Mouse (Mus musculus) urinary bladder, postnatal 14 days (tissue): ENCODE measurements around the gene Bcr.
"Not testable (repeated sequence)": the region's sequence is repeated elsewhere in the genome, so short reads cannot be mapped to it uniquely, and the experiment has no call there.

ENCODE experiments used
- DNase-seq: peaks from one replicate; pipeline ENCODE4 v3.0.0; 2021; ENCODE audit warnings: low spot score

Bcr gene

GRCm38 (mm10) chr10:75060217-75060842, at the start of gene Bcr:
Gene Bcr, plus strand, starts transcription at chr10:75060592.
- peak; percentile 82 for DNase-seq

DNA sequence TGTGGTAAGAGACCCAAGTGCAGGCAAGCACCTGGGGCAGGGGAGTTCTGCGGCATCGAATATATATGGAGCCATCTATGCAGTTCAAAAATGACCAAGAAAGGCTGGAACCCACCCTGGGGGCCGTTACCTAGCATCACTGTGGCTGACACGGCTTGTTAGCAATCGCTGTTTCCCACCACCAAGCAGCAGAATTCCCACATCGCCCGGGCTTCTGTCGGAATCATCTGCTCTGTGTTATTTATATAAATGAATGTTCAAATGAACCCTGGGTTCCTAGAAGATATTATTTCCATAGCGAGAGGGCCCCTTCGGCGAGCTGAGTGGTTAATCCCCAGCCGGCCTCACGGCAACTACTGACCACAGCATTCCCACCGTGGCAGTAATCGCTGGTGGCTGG, 49.7 kb upstream of the Bcr start:
- DNase-seq: no peak

GRCm38 (mm10) chr10:75015465-75015864, 44.9 kb upstream of the Bcr start:
- no peak for DNase-seq

GRCm38 (mm10) chr10:75016481-75016880, 43.9 kb upstream of the Bcr start:
- no peak for DNase-seq

DNA sequence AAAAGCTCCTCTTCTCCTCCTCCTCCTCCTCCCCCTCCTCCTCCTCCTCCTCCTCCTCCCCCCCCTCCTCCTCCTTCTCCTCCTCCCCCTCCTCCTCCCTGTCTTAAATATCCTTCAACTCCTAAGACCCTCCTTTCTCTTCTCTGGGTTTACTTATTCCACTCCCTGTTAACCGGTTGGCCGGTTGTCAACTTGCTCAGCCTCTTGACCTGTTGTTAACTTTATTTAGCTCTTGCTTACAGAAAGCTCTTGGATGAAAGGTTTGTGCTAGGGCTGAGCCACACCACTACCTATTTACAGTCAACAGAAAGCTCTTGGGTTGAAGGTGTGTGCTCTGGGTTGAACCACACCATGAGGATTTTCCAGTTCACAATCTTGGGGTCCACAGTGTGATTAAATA, 40.1 kb upstream of the Bcr start:
- DNase-seq: no peak

DNA sequence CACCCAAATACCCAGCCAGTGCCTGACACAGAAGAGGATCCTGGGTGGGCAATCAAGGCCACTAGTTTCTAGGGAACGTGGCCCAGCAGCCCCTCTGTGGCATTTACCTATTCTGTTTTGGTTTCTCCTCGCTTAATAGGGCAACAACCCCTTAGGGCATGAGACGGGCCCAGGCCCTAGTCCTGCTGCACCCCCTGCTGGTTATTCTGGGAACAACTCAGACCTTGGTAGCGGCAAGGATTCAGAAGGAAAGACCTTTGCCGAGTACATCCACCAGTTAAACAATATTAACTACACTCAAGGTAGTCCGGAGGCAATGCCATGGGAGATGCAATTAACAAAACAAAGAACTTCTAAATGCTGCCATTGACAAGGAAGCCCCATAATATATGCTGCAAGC, 39.3 kb upstream of the Bcr start:
- DNase-seq: peak; percentile 80

DNA sequence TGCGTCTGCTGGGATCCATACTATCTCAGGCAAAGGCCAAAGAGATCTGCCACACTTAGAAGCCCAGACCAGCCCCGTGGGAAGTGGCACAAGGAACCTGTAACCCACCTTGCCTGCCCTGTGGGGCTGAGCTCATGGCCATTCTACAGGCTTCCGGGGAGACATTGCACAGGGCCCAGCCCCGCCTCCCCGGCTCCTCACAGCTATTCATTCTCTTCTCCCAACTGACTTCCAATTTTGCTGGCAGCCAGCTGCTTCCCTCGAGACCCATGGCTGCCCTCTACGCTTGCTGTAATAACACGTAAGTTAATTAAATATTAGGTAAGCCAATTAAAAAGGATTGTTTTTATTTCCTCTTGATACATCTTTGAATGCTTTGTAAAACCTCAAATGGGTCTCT, 33.9 kb upstream of the Bcr start:
- DNase-seq: no peak

DNA sequence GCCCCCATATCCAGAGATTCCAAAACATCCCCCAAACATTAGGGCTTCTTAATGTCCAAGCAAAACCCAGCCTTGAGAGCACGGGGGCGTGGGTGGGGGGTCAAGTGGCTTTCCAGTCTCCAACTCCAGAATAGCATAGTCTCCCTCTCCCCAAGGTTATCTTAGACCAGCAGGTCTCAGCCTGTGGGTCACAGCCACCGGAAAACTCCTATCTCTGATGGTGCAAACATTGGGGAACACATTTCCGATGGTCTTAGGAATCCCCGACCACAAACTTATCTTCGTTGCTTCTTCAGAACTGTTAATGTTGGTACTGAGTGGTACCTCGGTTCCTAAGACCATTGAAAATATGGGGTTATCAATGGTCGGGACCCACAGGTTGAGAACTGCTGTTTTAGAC, 31.6 kb upstream of the Bcr start:
- no peak for DNase-seq

GRCm38 (mm10) chr10:75029677-75030076, 30.7 kb upstream of the Bcr start:
- no peak for DNase-seq

GRCm38 (mm10) chr10:75030234-75030633, 30.2 kb upstream of the Bcr start:
- no peak for DNase-seq

GRCm38 (mm10) chr10:75031345-75032114, 28.9 kb upstream of the Bcr start:
- no peak for DNase-seq

- DNase-seq: peak; percentile 72
These were observed 28.0 kb upstream of the Bcr start, which contains the start of gene Rsph14 for GRCm38 (mm10) chr10:75032395-75032794. Gene Rsph14, minus strand, starts transcription at chr10:75032586.

- DNase-seq: peak; percentile 91
These were observed 23.5 kb upstream of the Bcr start, which contains the start of gene Rab36 for GRCm38 (mm10) chr10:75036883-75037379. Gene Rab36, plus strand, starts transcription at chr10:75037058.

DNA sequence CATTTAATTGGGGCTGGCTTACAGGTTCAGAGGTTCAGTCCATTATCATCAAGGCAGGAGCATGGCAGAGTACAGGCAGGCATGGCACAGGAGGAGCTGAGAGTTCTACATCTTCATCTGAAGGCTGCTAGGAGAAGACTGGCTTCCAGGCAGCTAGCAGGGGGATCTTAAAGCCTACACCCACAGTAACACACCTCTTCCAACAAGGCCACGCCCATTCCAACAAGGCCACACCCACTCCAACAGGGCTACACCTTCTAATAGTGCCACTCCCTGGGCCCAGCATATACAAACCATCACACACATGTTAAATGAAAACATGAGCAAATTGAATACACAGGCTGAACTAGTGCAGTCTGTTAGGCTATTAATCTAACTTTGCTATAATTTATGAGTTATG, 18.3 kb upstream of the Bcr start:
- DNase-seq: not testable (repeated sequence)

- DNase-seq: no peak
These were observed 15.9 kb upstream of the Bcr start for GRCm38 (mm10) chr10:75044459-75044858.

DNA sequence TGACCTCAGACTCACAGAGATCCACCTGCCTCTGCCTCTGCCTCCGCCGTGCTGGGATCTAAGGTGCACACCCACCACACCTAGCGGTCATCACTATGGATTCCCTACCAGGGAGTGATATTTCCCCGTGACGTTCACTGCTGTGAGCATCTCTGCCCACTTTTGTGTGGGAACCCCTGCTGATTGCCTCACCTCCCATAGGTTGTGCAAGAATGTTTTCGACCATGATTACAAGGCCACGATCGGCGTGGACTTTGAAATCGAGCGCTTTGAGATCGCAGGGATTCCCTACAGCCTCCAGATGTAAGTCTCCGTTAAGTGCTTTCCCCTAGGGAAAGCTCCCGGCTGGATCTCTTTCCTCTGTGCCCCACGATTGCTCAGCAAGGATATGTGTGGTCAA, 14.6 kb upstream of the Bcr start:
- DNase-seq: no peak

GRCm38 (mm10) chr10:75048711-75049110, 11.7 kb upstream of the Bcr start:
- DNase-seq: no peak

GRCm38 (mm10) chr10:75051364-75052074, 8.9 kb upstream of the Bcr start:
- no peak for DNase-seq

DNA sequence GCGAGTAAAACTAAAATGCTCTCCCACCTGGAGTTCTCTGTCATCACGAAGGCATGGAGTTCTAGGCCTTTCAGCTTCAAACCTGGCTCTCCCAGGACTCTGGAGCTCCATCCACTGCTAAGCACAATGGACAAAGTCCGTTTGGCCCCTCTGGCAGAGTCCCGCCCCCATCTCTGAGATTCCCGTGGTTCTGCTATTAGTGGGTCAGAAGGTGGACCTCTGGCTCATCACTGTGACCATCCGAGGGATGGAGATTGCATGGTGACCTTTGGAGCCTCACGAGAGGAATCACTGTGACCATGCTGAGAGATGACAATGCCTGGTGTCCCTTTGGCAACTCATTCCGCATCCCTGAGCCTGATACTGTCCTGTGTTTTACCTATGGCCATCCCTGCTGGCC, 7.5 kb upstream of the Bcr start:
- DNase-seq: no peak

DNA sequence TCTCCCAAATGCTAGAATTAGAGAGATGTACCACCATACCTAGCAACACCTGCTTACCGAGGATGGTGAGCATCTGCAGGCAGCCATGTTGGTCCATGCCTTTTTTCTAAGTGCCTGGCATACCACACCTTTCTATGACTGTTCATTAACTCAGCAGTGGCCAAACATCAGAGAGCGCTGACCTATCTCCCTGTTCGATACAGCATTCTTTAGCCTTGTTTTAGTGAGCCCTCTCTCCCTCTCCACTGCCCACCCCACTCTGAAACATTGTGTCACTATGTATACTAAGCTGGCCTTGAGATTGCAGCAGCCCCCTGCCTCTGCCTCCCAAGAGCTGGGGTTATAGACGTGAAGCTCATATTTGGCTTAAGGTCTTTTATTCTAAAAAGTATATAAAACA, 6.7 kb upstream of the Bcr start:
- no peak for DNase-seq

DNA sequence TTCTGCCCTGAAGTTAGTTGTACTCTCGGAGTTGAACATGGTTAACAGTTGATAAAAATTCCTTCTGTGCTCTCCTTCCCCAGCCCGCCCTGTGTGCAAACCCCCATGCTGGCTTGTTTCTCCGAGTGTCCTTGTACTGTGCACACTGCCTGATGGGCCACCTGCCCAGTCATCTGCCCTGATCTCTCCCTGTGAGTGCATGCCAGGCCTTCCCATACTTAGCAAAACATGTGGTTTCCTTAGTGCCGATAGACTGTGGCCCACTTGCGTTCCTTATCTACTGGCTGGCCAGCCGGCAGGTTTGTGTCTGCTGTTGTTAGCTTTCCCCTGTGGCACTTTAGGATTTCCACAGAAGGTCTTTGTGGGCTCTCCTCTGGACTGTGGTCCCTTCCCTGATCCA, 6.3 kb upstream of the Bcr start:
- peak; percentile 18 for DNase-seq

GRCm38 (mm10) chr10:75055672-75056071, 4.7 kb upstream of the Bcr start:
- no peak for DNase-seq

- no peak for DNase-seq
These were observed 4.1 kb upstream of the Bcr start for GRCm38 (mm10) chr10:75056255-75056654.
